Mouse (Mus musculus) midbrain, embryonic 14.5 days (tissue): ENCODE results near the gene Lgr6. TPM values are rescaled to one million over a fixed set of nuclear protein-coding genes. Genes with fewer than 3 reads are reported as not detected.
A peak's percentile ranks its signal among the peaks of the same experiment; 100 is the strongest.

Experiments
- ATAC-seq: fragments of 200-750 bp; cut with Nextera tagmentation; 2 replicates; pipeline ENCODE4 v1.8.0; 2017; ENCODE audit warnings: moderate number of reproducible peaks, moderate library complexity; ENCODE audit not compliant: low FRiP score, low TSS enrichment
- DNase-seq: peaks from one replicate; pipeline ENCODE4 v3.0.0-alpha.2; 2015
- H3K27ac ChIP-seq: fragments of 300-500 bp; sonication (generic); replicated peaks from 2 replicates; pipeline ENCODE4 v1.5.1; 2014; ENCODE audit warnings: mild to moderate bottlenecking, low read depth, low read length, moderate library complexity
- H3K27me3 ChIP-seq: fragments of 300-500 bp; sonication (generic); 2 replicates; pipeline ENCODE4 v1.6.1; 2014; ENCODE audit warnings: low read length, control low read depth, mixed read lengths; ENCODE audit not compliant: control insufficient read depth, insufficient read depth
- H3K36me3 ChIP-seq: fragments of 300-500 bp; sonication (generic); 2 replicates; pipeline ENCODE4 v1.6.1; 2014; ENCODE audit warnings: low read length, control low read depth; ENCODE audit not compliant: control insufficient read depth, insufficient read depth
- H3K4me1 ChIP-seq: fragments of 300-500 bp; sonication (generic); 2 replicates; pipeline ENCODE4 v1.6.1; 2014; ENCODE audit warnings: mild to moderate bottlenecking, antibody characterized with exemption, low read length, control low read depth; ENCODE audit not compliant: control insufficient read depth, insufficient read depth
- H3K4me2 ChIP-seq: fragments of 300-500 bp; sonication (generic); 2 replicates; pipeline ENCODE4 v1.6.1; 2014; ENCODE audit warnings: mild to moderate bottlenecking, low read length, moderate library complexity
- H3K4me3 ChIP-seq: fragments of 300-500 bp; sonication (generic); replicated peaks from 2 replicates; pipeline ENCODE4 v1.5.1; 2014; ENCODE audit warnings: low read depth, low read length
- H3K9ac ChIP-seq: fragments of 300-500 bp; sonication (generic); replicated peaks from 2 replicates; pipeline ENCODE4 v1.6.1; 2014; ENCODE audit warnings: mild to moderate bottlenecking, low read length, moderate library complexity
- H3K9me3 ChIP-seq: fragments of 300-500 bp; sonication (generic); 2 replicates; pipeline ENCODE4 v1.6.1; 2016; ENCODE audit warnings: low read length, control low read depth, mixed read lengths; ENCODE audit not compliant: control insufficient read depth
- WGBS: fragments of 180-500 bp; shearing (Covaris S2); extraction: QIAGEN DNeasy Blood & Tissue Kit; methylation state at CpG from one replicate; pipeline ENCODE4 v1.1.7; 2014; 5-methylcytosine and 5-hydroxymethylcytosine counted together
- polyA plus RNA-seq: library from polyadenylated mRNA; unstranded; fragments of >200 nt; fragmentation: Nextera tagmentation; extraction: Ambion mirVana; gene quantifications from 2 replicates; pipeline ENCODE4 v1.2.1, GENCODE M21; 2014

The Lgr6 gene
- polyA plus RNA-seq, 1 experiment from 2014 or later = 0.87 TPM

DNA sequence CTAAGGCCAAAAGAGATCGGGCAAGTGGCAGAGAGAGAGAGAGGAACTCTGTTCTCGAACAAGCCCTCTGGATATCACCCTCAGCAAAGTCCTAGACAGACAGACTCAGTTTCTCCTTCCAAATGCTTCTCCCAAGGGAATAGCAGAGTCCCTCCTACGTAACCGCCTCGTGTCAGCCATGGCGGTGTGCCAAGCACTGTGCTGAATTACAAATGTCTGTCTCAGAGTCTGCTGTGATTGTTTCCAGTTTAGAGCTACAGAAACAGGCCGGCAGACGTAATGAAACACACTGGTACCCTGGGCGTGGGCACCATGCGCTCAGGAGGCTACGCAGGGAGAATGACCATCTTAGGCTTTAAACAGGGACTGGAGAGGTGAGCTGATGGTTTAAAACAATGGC is 8.8 kb downstream of the Lgr6 start:
- H3K4me3 ChIP-seq = no peak overlapping the region
- WGBS = 81% methylated on average over 11 of the region's 11 CpGs

DNA sequence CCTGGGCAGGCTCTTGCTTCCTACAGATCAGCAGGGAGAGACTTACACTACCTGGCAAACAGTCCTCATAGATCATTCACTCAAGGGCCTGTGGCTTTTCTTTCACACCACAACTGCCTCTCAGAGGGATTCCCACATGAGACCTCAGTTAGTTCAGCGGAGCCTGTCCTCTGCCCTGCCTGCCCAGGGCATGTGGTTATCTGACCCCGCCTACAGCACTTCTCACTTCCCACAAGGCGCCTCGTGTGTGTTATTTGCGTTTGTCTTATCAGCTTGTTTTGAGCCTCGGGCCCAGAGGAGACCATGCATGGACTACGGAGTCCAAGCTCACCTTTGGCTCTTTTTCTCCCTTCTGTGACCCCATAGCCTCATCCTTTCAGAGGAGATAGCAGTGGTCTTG is 9.9 kb downstream of the Lgr6 start:
- Histone ChIP-seq H3K27ac (no peak overlapping the region), H3K4me1 (no peaks in the 10 kb centered on the region), H3K9ac (no peak overlapping the region), H3K4me2 (no peak overlapping the region), H3K9me3 (no peaks in the 10 kb centered on the region), H3K36me3 (no peaks in the 10 kb centered on the region), H3K4me3 (no peak overlapping the region), H3K27me3 (no peaks in the 10 kb centered on the region)
- 66% methylated on average over 7 of the region's 7 CpGs for WGBS
- no peak for ATAC-seq
- DNase-seq = no peak

More for the DNA sequence above, 8.8 kb downstream of the Lgr6 start:
- Histone ChIP-seq H3K27me3 (no peaks in the 10 kb centered on the region), H3K27ac (no peak overlapping the region), H3K9ac (no peak overlapping the region), H3K9me3 (no peaks in the 10 kb centered on the region), H3K4me1 (no peaks in the 10 kb centered on the region), H3K4me2 (no peak overlapping the region), H3K36me3 (no peaks in the 10 kb centered on the region)
- ATAC-seq (no peak), DNase-seq (no peak)

- DNase-seq (no peak), ATAC-seq (no peak)
- H3K27ac ChIP-seq = no peak overlapping the region
- H3K36me3 ChIP-seq = no peaks in the 10 kb centered on the region
- 71% methylated on average over 7 of the region's 7 CpGs for WGBS
- H3K9ac ChIP-seq = no peak overlapping the region
- no peak overlapping the region for H3K4me3 ChIP-seq
- H3K4me1 ChIP-seq = no peaks in the 10 kb centered on the region
- no peak overlapping the region for H3K4me2 ChIP-seq
- H3K27me3 ChIP-seq = no peaks in the 10 kb centered on the region
- H3K9me3 ChIP-seq = no peaks in the 10 kb centered on the region
These were observed 10.4 kb downstream of the Lgr6 start for GRCm38 (mm10) chr1:135094723-135095122.

DNA sequence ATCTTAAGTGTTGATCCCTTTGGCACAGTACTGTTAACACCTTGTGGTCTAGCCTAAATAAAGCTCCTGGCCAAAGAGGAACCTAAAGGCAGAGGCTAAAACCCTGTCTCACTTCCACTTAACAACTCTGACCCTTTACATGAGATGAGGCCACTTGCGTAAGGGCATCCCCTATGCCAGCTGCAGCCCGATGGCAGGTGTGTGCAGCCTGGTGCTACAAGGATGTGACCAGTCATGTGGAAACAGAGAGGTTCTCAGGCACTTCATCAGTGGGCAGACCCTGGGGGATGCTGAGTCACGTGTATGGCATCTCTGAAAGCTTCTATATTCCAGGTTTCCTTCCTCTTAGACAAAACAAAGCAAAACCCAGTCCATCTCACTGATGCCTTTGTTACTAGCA is 14.2 kb downstream of the Lgr6 start:
- H3K36me3 ChIP-seq = no peaks in the 10 kb centered on the region
- H3K27ac ChIP-seq = no peak overlapping the region
- peaks cover 4% of the 10 kb centered on the region; the same call in 1 of the 2 replicates for H3K27me3 ChIP-seq
- H3K4me3 ChIP-seq = no peak overlapping the region
- no peaks in the 10 kb centered on the region for H3K9me3 ChIP-seq
- no peak for ATAC-seq
- no peak overlapping the region for H3K4me2 ChIP-seq
- H3K9ac ChIP-seq = no peak overlapping the region
- 77% methylated on average over 3 of the region's 3 CpGs for WGBS
- no peak for DNase-seq
- no peaks in the 10 kb centered on the region for H3K4me1 ChIP-seq

- no peak for DNase-seq
- Histone ChIP-seq H3K4me1 (no peaks in the 10 kb centered on the region), H3K27me3 (peaks cover 15% of the 10 kb centered on the region; the same call in 1 of the 2 replicates), H3K36me3 (no peaks in the 10 kb centered on the region), H3K9me3 (no peaks in the 10 kb centered on the region), H3K27ac (no peak overlapping the region), H3K4me3 (no peak overlapping the region), H3K4me2 (no peak overlapping the region), H3K9ac (no peak overlapping the region)
- WGBS = 76% methylated on average over 10 of the region's 10 CpGs
- no peak for ATAC-seq
These were observed 15.4 kb downstream of the Lgr6 start for GRCm38 (mm10) chr1:135089626-135090025.

- Histone ChIP-seq H3K9ac (no peak overlapping the region), H3K9me3 (no peaks in the 10 kb centered on the region), H3K4me3 (no peak overlapping the region), H3K4me1 (no peaks in the 10 kb centered on the region), H3K4me2 (no peak overlapping the region), H3K27me3 (peaks cover 16% of the 10 kb centered on the region; the same call in 1 of the 2 replicates), H3K27ac (no peak overlapping the region), H3K36me3 (no peaks in the 10 kb centered on the region)
- no peak for DNase-seq
- 68% methylated on average over 1 of the region's 1 CpGs for WGBS
- ATAC-seq = no peak
These were observed 17.7 kb downstream of the Lgr6 start for GRCm38 (mm10) chr1:135087414-135087813.

DNA sequence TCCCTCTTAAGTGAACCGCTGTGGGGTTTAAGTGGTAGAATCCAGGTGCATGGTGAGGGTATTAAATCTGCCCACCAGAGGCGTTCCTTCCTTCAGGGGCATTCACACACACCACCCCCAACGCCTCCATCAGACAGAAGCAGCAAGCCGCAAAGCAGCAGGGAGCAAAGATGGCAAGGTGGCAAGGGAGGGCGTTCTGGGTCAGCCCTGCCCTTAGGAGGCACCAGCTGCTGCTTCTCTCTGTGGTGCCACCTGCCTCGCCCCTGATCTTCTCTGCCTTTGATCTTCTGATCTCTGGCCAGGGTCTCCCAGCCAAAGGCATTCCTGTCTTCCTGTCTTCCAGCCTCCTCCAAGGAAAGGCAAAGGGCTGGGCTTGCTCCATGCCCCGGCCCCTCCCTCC is 19.1 kb downstream of the Lgr6 start:
- no peak for ATAC-seq
- H3K4me3 ChIP-seq = no peak overlapping the region
- no peaks in the 10 kb centered on the region for H3K9me3 ChIP-seq
- no peak for DNase-seq
- WGBS = 45% methylated on average over 7 of the region's 7 CpGs
- H3K27ac ChIP-seq = no peak overlapping the region
- no peak overlapping the region for H3K4me2 ChIP-seq
- H3K4me1 ChIP-seq = no peaks in the 10 kb centered on the region
- H3K27me3 ChIP-seq = peaks cover 16% of the 10 kb centered on the region; the same call in 1 of the 2 replicates
- H3K36me3 ChIP-seq = no peaks in the 10 kb centered on the region
- H3K9ac ChIP-seq = no peak overlapping the region

DNA sequence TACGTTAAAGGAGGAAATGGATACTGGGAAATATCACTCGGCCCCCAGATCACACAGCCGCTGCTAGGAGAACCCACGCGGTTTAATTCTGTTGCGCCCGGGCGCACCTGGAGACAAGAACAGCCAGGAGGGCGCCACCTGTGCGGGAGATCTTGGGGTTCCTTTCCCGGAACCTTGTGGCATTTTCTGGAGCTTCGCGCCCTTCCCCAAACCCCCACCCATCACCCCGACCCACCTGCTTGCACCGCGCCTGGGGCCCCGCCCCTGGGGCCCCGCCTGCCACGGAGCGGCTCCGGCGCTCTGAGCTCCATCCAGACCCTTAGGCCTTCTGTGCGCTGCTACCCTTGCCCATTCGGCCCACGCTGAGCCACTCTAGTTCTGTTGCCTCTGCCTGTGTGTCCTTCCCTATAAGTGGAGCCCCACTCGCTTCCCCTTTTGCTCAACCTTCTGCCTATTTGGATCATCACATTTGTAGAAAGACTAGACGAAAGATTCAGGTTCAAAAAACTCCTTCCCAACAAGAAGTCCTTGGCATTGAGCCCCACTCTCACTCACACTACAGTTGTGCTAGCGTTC is 19.7 kb downstream of the Lgr6 start:
- no peak overlapping the region; the same call in 1 of the 2 replicates for H3K4me2 ChIP-seq

GRCm38 (mm10) chr1:135083465-135083864 is 21.6 kb downstream of the Lgr6 start:
- no peak overlapping the region for H3K27ac ChIP-seq
- 38% methylated on average over 9 of the region's 9 CpGs for whole genome bisulfite sequencing
- ATAC-seq (no peak), DNase-seq (peak; percentile 44)
- no peaks in the 10 kb centered on the region for H3K4me1 ChIP-seq
- H3K36me3 ChIP-seq = no peaks in the 10 kb centered on the region
- no peak overlapping the region for H3K4me2 ChIP-seq
- H3K4me3 ChIP-seq = no peak overlapping the region
- H3K9me3 ChIP-seq = no peaks in the 10 kb centered on the region
- H3K9ac ChIP-seq = no peak overlapping the region
- H3K27me3 ChIP-seq = peaks cover 16% of the 10 kb centered on the region; the same call in 1 of the 2 replicates

More for the DNA sequence above, 19.7 kb downstream of the Lgr6 start:
- ATAC-seq (no peak), DNase-seq (no peak)
- Histone ChIP-seq H3K27me3 (peaks cover 16% of the 10 kb centered on the region; the same call in 1 of the 2 replicates), H3K9me3 (no peaks in the 10 kb centered on the region), H3K36me3 (no peaks in the 10 kb centered on the region), H3K27ac (no peak overlapping the region), H3K4me3 (no peak overlapping the region), H3K9ac (no peak overlapping the region), H3K4me1 (no peaks in the 10 kb centered on the region)
- WGBS = 15% methylated on average over 28 of the region's 28 CpGs
